Mouse (Mus musculus) right cerebral cortex, adult 18-20 months (tissue): Measurements from ENCODE around the gene Cyp2c68.
"Not testable (repeated sequence)": the region's sequence is repeated elsewhere in the genome, so short reads cannot be mapped to it uniquely, and the experiment has no call there.

Experiments
- DNase-seq: peaks from one replicate; pipeline ENCODE4 v3.0.0; 2022; ENCODE audit warnings: mixed read lengths

Gene Cyp2c68

GRCm38 (mm10) chr19:39740920-39741319, at the start of gene Cyp2c68:
Gene Cyp2c68 (minus strand): TSS chr19:39741054.
- DNase-seq = no peak

GRCm38 (mm10) chr19:39785458-39785857, 44.6 kb upstream of the Cyp2c68 start:
- not testable (repeated sequence) for DNase-seq

GRCm38 (mm10) chr19:39745357-39745756, 4.5 kb upstream of the Cyp2c68 start:
- no peak for DNase-seq

- not testable (repeated sequence) for DNase-seq
These were observed 3.5 kb upstream of the Cyp2c68 start for GRCm38 (mm10) chr19:39744361-39744760.

GRCm38 (mm10) chr19:39711116-39711515, 29.7 kb downstream of the Cyp2c68 start:
- not testable (repeated sequence) for DNase-seq

- not testable (repeated sequence) for DNase-seq
These were observed 75.2 kb downstream of the Cyp2c68 start for GRCm38 (mm10) chr19:39665650-39666049.

- DNase-seq = no peak
These were observed 88.5 kb downstream of the Cyp2c68 start for GRCm38 (mm10) chr19:39652381-39652780.

GRCm38 (mm10) chr19:39648938-39649337, 91.9 kb downstream of the Cyp2c68 start, which contains the start of gene Cyp2c67:
Gene Cyp2c67 (minus strand): TSS chr19:39649051.
- DNase-seq = no peak

- DNase-seq = no peak
These were observed 93.3 kb downstream of the Cyp2c68 start for GRCm38 (mm10) chr19:39647519-39647918.

- DNase-seq = not testable (repeated sequence)
These were observed 96.3 kb downstream of the Cyp2c68 start for GRCm38 (mm10) chr19:39644551-39644950.
